Mouse (Mus musculus) MEL (cell line): ENCODE measurements at regions not wholly inside any gene's neighbourhood (a gene's known extent, or its start where the extent isn't known, plus 50 kb on each side); places are given as distances from the start of the nearest gene placed in this dataset.

Source experiments
- DNase-seq: peaks from one replicate; pipeline ENCODE4 v3.0.0; 2011; ENCODE audit warnings: low read depth, low spot score
- H3K27ac ChIP-seq: 2 replicates; pipeline ENCODE4 v1.5.1; 2012; ENCODE audit warnings: low read depth, mild to moderate bottlenecking, control low read depth, low read length, moderate library complexity; ENCODE audit not compliant: control insufficient read depth
- H3K27me3 ChIP-seq, 2 experiments: fragments of 150-350 bp in 1 of 2; sonication (generic) in 1 of 2; 2 replicates each; pipeline ENCODE4 v1.6.1; 2012; ENCODE audit warnings: low read length in 2 of 2, mild to moderate bottlenecking in 2 of 2, improper control_type of control experiment in 1 of 2, moderate library complexity in 1 of 2; ENCODE audit not compliant: insufficient read depth in 2 of 2, control insufficient read depth in 1 of 2
- H3K36me3 ChIP-seq, 2 experiments: 2 replicates each; pipeline ENCODE4 v1.6.1; 2012 to 2014; ENCODE audit warnings: low read length in 2 of 2, improper control_type of control experiment in 1 of 2, inconsistent platforms in 1 of 2, mild to moderate bottlenecking in 1 of 2; ENCODE audit not compliant: insufficient read depth in 2 of 2, control insufficient read depth in 1 of 2
- H3K4me1 ChIP-seq, 2 experiments: fragments of 150-350 bp in 1 of 2; sonication (generic) in 1 of 2; 2 replicates each; pipeline ENCODE4 v1.6.1; 2012; ENCODE audit warnings: low read length in 2 of 2, improper control_type of control experiment in 1 of 2, mild to moderate bottlenecking in 1 of 2; ENCODE audit not compliant: insufficient read depth in 2 of 2, control insufficient read depth in 1 of 2
- H3K4me3 ChIP-seq, 2 experiments: fragments of 150-350 bp in 1 of 2; sonication (generic) in 1 of 2; 2 replicates each; pipeline ENCODE4 v1.5.1; 2012; ENCODE audit warnings: low read depth in 2 of 2, low read length in 2 of 2, mild to moderate bottlenecking in 2 of 2, moderate library complexity in 2 of 2, control low read depth in 1 of 2, improper control_type of control experiment in 1 of 2; ENCODE audit not compliant: control insufficient read depth in 1 of 2, insufficient read depth in 1 of 2
- H3K79me2 ChIP-seq: 2 replicates; pipeline ENCODE4 v1.6.1; 2012; ENCODE audit warnings: mild to moderate bottlenecking, low read length, moderate library complexity; ENCODE audit not compliant: control insufficient read depth, poor library complexity, insufficient read depth
- H3K9ac ChIP-seq: 2 replicates; pipeline ENCODE4 v1.6.1; 2012; ENCODE audit warnings: low read depth, mild to moderate bottlenecking, control low read depth, low read length, moderate library complexity; ENCODE audit not compliant: control insufficient read depth, poor library complexity, severe bottlenecking
- H3K9me3 ChIP-seq: fragments of 150-350 bp; sonication (generic); replicated peaks from 2 replicates; pipeline ENCODE4 v1.6.1; 2012; ENCODE audit warnings: mild to moderate bottlenecking, low read length, improper control_type of control experiment, moderate library complexity; ENCODE audit not compliant: insufficient read depth
- BHLHE40 ChIP-seq: IDR thresholded peaks from 2 replicates; pipeline ENCODE4 v1.6.1; 2012; ENCODE audit warnings: low read depth, mild to moderate bottlenecking, inconsistent platforms, low read length, improper control_type of control experiment, borderline replicate concordance
- CHD1 ChIP-seq: IDR thresholded peaks from 2 replicates; pipeline ENCODE4 v1.6.1; 2012; ENCODE audit warnings: low read depth, mild to moderate bottlenecking, inconsistent platforms, low read length, improper control_type of control experiment
- E2F4 ChIP-seq: IDR thresholded peaks from 2 replicates; pipeline ENCODE4 v1.6.1; 2011; ENCODE audit warnings: low read depth, low read length, improper control_type of control experiment, borderline replicate concordance
- ELF1 ChIP-seq: IDR thresholded peaks from 2 replicates; pipeline ENCODE4 v1.6.1; 2014; ENCODE audit warnings: low read depth, mild to moderate bottlenecking, inconsistent platforms, low read length, improper control_type of control experiment, moderate library complexity
- GABPA ChIP-seq: IDR thresholded peaks from 2 replicates; pipeline ENCODE4 v1.6.1; 2012; ENCODE audit warnings: low read depth, mild to moderate bottlenecking, inconsistent platforms, low read length, improper control_type of control experiment, moderate library complexity
- GATA1 ChIP-seq: IDR thresholded peaks from 2 replicates; pipeline ENCODE4 v1.6.1; 2011; ENCODE audit warnings: low read depth, low read length, improper control_type of control experiment
- JUND ChIP-seq: IDR thresholded peaks from 2 replicates; pipeline ENCODE4 v1.6.1; 2011; ENCODE audit warnings: low read depth, mild to moderate bottlenecking, improper control_type of control experiment, low read length
- MAX ChIP-seq: IDR thresholded peaks from 2 replicates; pipeline ENCODE4 v1.6.1; 2011; ENCODE audit warnings: low read length, improper control_type of control experiment
- MEF2A ChIP-seq: IDR thresholded peaks from 2 replicates; pipeline ENCODE4 v1.6.1; 2014; ENCODE audit warnings: low read depth, mild to moderate bottlenecking, inconsistent platforms, low read length, improper control_type of control experiment; ENCODE audit not compliant: poor library complexity, insufficient replicate concordance, severe bottlenecking; ENCODE audit errors: extremely low read depth
- MXI1 ChIP-seq: IDR thresholded peaks from 2 replicates; pipeline ENCODE4 v1.6.1; 2011; ENCODE audit warnings: mild to moderate bottlenecking, low read depth, low read length, improper control_type of control experiment
- MYB ChIP-seq: IDR thresholded peaks from 2 replicates; pipeline ENCODE4 v1.6.1; 2011; ENCODE audit warnings: mild to moderate bottlenecking, low read depth, low read length, improper control_type of control experiment
- NRF1 ChIP-seq: IDR thresholded peaks from 2 replicates; pipeline ENCODE4 v1.6.1; 2014; ENCODE audit warnings: low read depth, mild to moderate bottlenecking, inconsistent platforms, low read length, improper control_type of control experiment, moderate library complexity; ENCODE audit not compliant: poor library complexity, insufficient read depth, severe bottlenecking
- POLR2A ChIP-seq, 2 experiments: IDR thresholded peaks; 2 replicates each; pipeline ENCODE4 v1.6.1; 2011 to 2012; ENCODE audit warnings: low read length in 2 of 2, mild to moderate bottlenecking in 2 of 2, control low read depth in 1 of 2, improper control_type of control experiment in 1 of 2, low read depth in 1 of 2, moderate library complexity in 1 of 2; ENCODE audit not compliant: control insufficient read depth in 1 of 2, insufficient read depth in 1 of 2, poor library complexity in 1 of 2
- RCOR1 ChIP-seq: IDR thresholded peaks from 2 replicates; pipeline ENCODE4 v1.6.1; 2012; ENCODE audit warnings: low read depth, mild to moderate bottlenecking, inconsistent platforms, low read length, improper control_type of control experiment
- SMC3 ChIP-seq: IDR thresholded peaks from 2 replicates; pipeline ENCODE4 v1.6.1; 2011; ENCODE audit warnings: low read depth, low read length, improper control_type of control experiment
- TAL1 ChIP-seq: IDR thresholded peaks from 2 replicates; pipeline ENCODE4 v1.6.1; 2012; ENCODE audit warnings: mild to moderate bottlenecking, inconsistent platforms, low read length, moderate library complexity, mixed read lengths
- TCF12 ChIP-seq: IDR thresholded peaks from 2 replicates; pipeline ENCODE4 v1.6.1; 2014; ENCODE audit warnings: low read depth, mild to moderate bottlenecking, inconsistent platforms, low read length, improper control_type of control experiment, moderate library complexity
- USF2 ChIP-seq, 2 experiments: IDR thresholded peaks; 2 replicates each; pipeline ENCODE4 v1.6.1; 2011 to 2012; ENCODE audit warnings: improper control_type of control experiment in 2 of 2, low read length in 2 of 2, borderline replicate concordance in 1 of 2, inconsistent platforms in 1 of 2, low read depth in 1 of 2, mild to moderate bottlenecking in 1 of 2; ENCODE audit not compliant: insufficient read depth in 1 of 2
- ZMIZ1 ChIP-seq: IDR thresholded peaks from 2 replicates; pipeline ENCODE4 v1.6.1; 2012; ENCODE audit warnings: low read depth, mild to moderate bottlenecking, inconsistent platforms, low read length, improper control_type of control experiment, moderate library complexity

- Histone ChIP-seq H3K36me3 (no peaks in the 10 kb centered on the region), H3K9me3 (no peaks in the 10 kb centered on the region), H3K9ac (no peak overlapping the region), H3K27me3 (no peaks in the 10 kb centered on the region), H3K4me3 (no peak overlapping the region), H3K27ac (no peak overlapping the region), H3K4me1 (no peaks in the 10 kb centered on the region), H3K79me2 (no peaks in the 10 kb centered on the region)
- TF ChIP-seq TCF12 (no peak), SMC3 (no peak), ELF1 (no peak), MXI1 (no peak), NRF1 (no peak)
- no peak for DNase-seq
These were observed 61.6 kb upstream of the Vangl1 start for GRCm38 (mm10) chr3:102266136-102266535.

GRCm38 (mm10) chr3:102265146-102265545 lies 60.7 kb upstream of the Vangl1 start:
- H3K36me3 ChIP-seq, result no peaks in the 10 kb centered on the region
- no peaks in the 10 kb centered on the region for H3K9me3 ChIP-seq
- H3K4me1 ChIP-seq, result no peaks in the 10 kb centered on the region
- H3K27ac ChIP-seq, result no peak overlapping the region
- no peaks in the 10 kb centered on the region for H3K27me3 ChIP-seq
- no peaks in the 10 kb centered on the region for H3K79me2 ChIP-seq
- no peak overlapping the region for H3K9ac ChIP-seq
- TF ChIP-seq BHLHE40 (no peak), RCOR1 (no peak), MAX (no peak), SMC3 (no peak), ZMIZ1 (no peak), TAL1 (no peak), POLR2A (IDR thresholded peaks at IDR 0.05; ENCODE audit: control insufficient read depth in 1 of 2, insufficient read depth in 1 of 2, low read depth in 1 of 2, low read length in 2 of 2, poor library complexity in 1 of 2) (no peak), JUND (no peak), GABPA (no peak), USF2 (IDR thresholded peaks at IDR 0.05; ENCODE audit: borderline replicate concordance in 1 of 2, insufficient read depth in 1 of 2, low read depth in 1 of 2, low read length in 2 of 2) (no peak), MYB (no peak)
- no peak overlapping the region for H3K4me3 ChIP-seq
- no peak for DNase-seq

- H3K79me2 ChIP-seq, result no peaks in the 10 kb centered on the region
- TF ChIP-seq TAL1, result no peak
- TF ChIP-seq MEF2A, result no peak
- no peak for TF ChIP-seq CHD1
- TF ChIP-seq ZMIZ1, result no peak
- TF ChIP-seq MXI1, result no peak
- no peak for TF ChIP-seq E2F4
- no peak for TF ChIP-seq TCF12
- no peak for TF ChIP-seq GATA1
- no peak overlapping the region for H3K27ac ChIP-seq
- no peak overlapping the region for H3K9ac ChIP-seq
- no peaks in the 10 kb centered on the region for H3K4me1 ChIP-seq
- H3K9me3 ChIP-seq, result no peaks in the 10 kb centered on the region
- H3K36me3 ChIP-seq, result no peaks in the 10 kb centered on the region
- no peak overlapping the region for H3K4me3 ChIP-seq
- DNase-seq, result no peak
- H3K27me3 ChIP-seq, result no peaks in the 10 kb centered on the region
These were observed 58.8 kb upstream of the Vangl1 start for GRCm38 (mm10) chr3:102263326-102263725.
